Mouse (Mus musculus) neural tube, embryonic 13.5 days (tissue): ENCODE measurements around the gene Gsg1l. TPM values are rescaled to one million over a fixed set of nuclear protein-coding genes. Genes with fewer than 3 reads are reported as not detected.
A peak's percentile ranks its signal among the peaks of the same experiment; 100 is the strongest.

Experiments
- ATAC-seq: fragments of 200-750 bp; cut with Nextera tagmentation; 2 replicates; pipeline ENCODE4 v1.8.0; 2017; ENCODE audit warnings: low read depth, mild to moderate bottlenecking, moderate TSS enrichment, moderate library complexity
- H3K27ac ChIP-seq: fragments of 300-500 bp; sonication (generic); replicated peaks from 2 replicates; pipeline ENCODE4 v1.5.1; 2015; ENCODE audit warnings: moderate library complexity, mild to moderate bottlenecking, inconsistent platforms
- H3K27me3 ChIP-seq: fragments of 300-500 bp; sonication (generic); 2 replicates; pipeline ENCODE4 v1.6.1; 2015; ENCODE audit warnings: mild to moderate bottlenecking, inconsistent platforms
- H3K36me3 ChIP-seq: fragments of 300-500 bp; sonication (generic); 2 replicates; pipeline ENCODE4 v1.6.1; 2015; ENCODE audit warnings: mild to moderate bottlenecking, inconsistent platforms
- H3K4me1 ChIP-seq: fragments of 300-500 bp; sonication (generic); replicated peaks from 2 replicates; pipeline ENCODE4 v1.6.1; 2015; ENCODE audit warnings: inconsistent platforms
- H3K4me2 ChIP-seq: fragments of 300-500 bp; sonication (generic); 2 replicates; pipeline ENCODE4 v1.6.1; 2015; ENCODE audit warnings: inconsistent platforms, mild to moderate bottlenecking, moderate library complexity
- H3K4me3 ChIP-seq: fragments of 300-500 bp; sonication (generic); 2 replicates; pipeline ENCODE4 v1.5.1; 2015; ENCODE audit warnings: mild to moderate bottlenecking, inconsistent platforms
- H3K9ac ChIP-seq: fragments of 300-500 bp; sonication (generic); 2 replicates; pipeline ENCODE4 v1.6.1; 2015; ENCODE audit warnings: moderate library complexity, mild to moderate bottlenecking, inconsistent platforms
- H3K9me3 ChIP-seq: fragments of 300-500 bp; sonication (generic); 2 replicates; pipeline ENCODE4 v1.6.1; 2016; ENCODE audit warnings: inconsistent platforms
- WGBS: fragments of 180-500 bp; shearing (Covaris S2); methylation state at CpG from one replicate; pipeline ENCODE4 v1.1.7; 2015; 5-methylcytosine and 5-hydroxymethylcytosine counted together
- polyA plus RNA-seq: library from polyadenylated mRNA; unstranded; fragments of >200 nt; fragmentation: Nextera tagmentation; extraction: Ambion mirVana; gene quantifications from 2 replicates; pipeline ENCODE4 v1.2.1, GENCODE M21; 2015

The Gsg1l gene
- polyA plus RNA-seq, 1 experiment from 2014 or later: 14.2 TPM

- Histone ChIP-seq H3K9me3 (no peaks in the 10 kb centered on the region), H3K4me3 (no peak overlapping the region), H3K36me3 (no peaks in the 10 kb centered on the region), H3K4me2 (no peak overlapping the region), H3K27me3 (no peaks in the 10 kb centered on the region), H3K4me1 (no peaks in the 10 kb centered on the region), H3K27ac (no peak overlapping the region), H3K9ac (no peak overlapping the region)
- no peak for ATAC-seq
- 96% methylated on average over 4 of the region's 4 CpGs for WGBS
These were observed 138.7 kb downstream of the Gsg1l start for GRCm38 (mm10) chr7:125943511-125943910.

- no peaks in the 10 kb centered on the region for H3K4me1 ChIP-seq
- H3K4me3 ChIP-seq: no peak overlapping the region
- ATAC-seq: no peak
- WGBS: 72% methylated on average over 6 of the region's 6 CpGs
- H3K9me3 ChIP-seq: no peaks in the 10 kb centered on the region
- H3K27me3 ChIP-seq: no peaks in the 10 kb centered on the region
- no peak overlapping the region for H3K4me2 ChIP-seq
- no peak overlapping the region for H3K27ac ChIP-seq
- H3K36me3 ChIP-seq: no peaks in the 10 kb centered on the region
- no peak overlapping the region for H3K9ac ChIP-seq
These were observed 139.7 kb downstream of the Gsg1l start for GRCm38 (mm10) chr7:125942365-125943090.

DNA sequence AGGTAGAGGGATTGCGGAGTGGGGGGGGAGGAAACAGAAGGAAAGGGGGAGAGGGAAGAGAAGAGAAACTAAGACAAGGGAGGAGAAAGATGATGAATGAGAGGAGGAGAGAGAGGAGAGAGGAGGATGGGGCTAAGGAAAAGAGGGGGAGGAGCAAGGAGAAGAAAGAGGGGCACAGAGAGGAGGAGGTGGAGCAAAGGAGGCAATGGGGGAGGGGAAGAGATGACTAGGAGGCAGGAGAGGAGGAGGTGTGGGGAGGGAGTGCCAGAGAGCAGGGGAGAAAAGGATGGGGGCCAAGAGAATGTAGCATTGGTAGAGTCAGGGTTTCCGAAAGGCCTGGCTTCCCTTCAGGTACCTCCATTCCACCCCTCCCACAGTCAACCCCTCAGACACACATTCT lies 147.9 kb downstream of the Gsg1l start:
- Histone ChIP-seq H3K36me3 (no peaks in the 10 kb centered on the region), H3K4me2 (no peak overlapping the region; the same call in 1 of the 2 replicates), H3K9ac (0 out of 2 replicates have a peak overlapping the region, but pooled peaks have one; percentile 13), H3K27ac (peak overlapping the region; percentile 63), H3K9me3 (no peaks in the 10 kb centered on the region), H3K27me3 (no peaks in the 10 kb centered on the region), H3K4me3 (no peak overlapping the region), H3K4me1 (peaks cover 48% of the 10 kb centered on the region)
- peak; percentile 16; the same call in 1 of the 2 replicates for ATAC-seq
- WGBS: 50% methylated on average over 2 of the region's 2 CpGs

DNA sequence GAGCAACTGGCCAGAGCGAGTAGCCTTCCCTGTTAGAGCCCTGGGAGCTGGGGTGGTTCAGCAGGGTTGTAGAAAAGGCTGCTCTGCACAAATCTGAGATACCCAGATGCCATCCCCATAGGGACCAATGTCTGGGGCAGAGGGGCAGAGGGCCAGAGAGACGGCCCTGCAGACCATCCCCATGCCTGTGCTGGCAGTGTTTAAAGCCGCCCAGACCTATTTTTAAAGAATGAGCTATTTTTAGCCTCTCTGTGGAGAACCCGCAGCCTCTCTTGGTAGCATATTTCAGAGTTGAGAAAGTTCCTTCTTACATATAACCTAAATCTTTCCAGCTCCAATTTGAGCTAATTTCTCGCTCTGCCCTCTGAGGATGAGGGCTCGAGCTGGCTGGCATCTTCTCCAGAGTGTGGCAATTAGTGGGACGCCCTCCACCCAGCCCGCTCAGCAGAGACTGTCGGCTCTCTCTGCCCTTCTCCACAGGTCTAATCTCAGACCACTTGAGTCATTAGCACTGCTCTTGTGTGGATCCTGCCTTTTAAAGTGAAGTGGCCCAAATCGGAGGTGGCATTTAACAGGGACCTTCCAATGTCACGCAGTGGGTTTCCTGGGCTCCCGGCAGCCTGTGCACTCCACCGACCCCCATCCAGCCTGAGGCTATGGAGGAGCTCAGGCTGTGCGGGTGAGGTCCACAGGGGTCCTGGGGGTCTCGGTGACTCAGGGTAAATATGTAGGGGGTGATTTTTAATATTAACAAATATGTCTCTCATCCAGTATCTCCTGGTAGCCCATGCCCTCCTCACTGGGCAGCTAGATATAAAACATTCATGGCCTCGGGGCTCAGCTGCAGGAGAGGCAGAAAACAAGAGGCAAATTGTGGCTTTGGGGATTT lies 148.6 kb downstream of the Gsg1l start:
- H3K9me3 ChIP-seq: no peaks in the 10 kb centered on the region
- H3K27ac ChIP-seq: peak overlapping the region; percentile 63; the same call in 1 of the 2 replicates
- H3K4me1 ChIP-seq: peaks cover 48% of the 10 kb centered on the region
- no peak overlapping the region; the same call in 1 of the 2 replicates for H3K4me2 ChIP-seq
- no peaks in the 10 kb centered on the region for H3K27me3 ChIP-seq
- H3K9ac ChIP-seq: 0 out of 2 replicates have a peak overlapping the region, but pooled peaks have one; percentile 13
- no peak for ATAC-seq
- WGBS: 26% methylated on average over 16 of the region's 16 CpGs
- H3K36me3 ChIP-seq: no peaks in the 10 kb centered on the region
- H3K4me3 ChIP-seq: no peak overlapping the region

- H3K27me3 ChIP-seq: no peaks in the 10 kb centered on the region
- no peak overlapping the region for H3K4me3 ChIP-seq
- H3K9me3 ChIP-seq: no peaks in the 10 kb centered on the region
- H3K4me1 ChIP-seq: peaks cover 48% of the 10 kb centered on the region
- no peaks in the 10 kb centered on the region for H3K36me3 ChIP-seq
- ATAC-seq: no peak
- H3K9ac ChIP-seq: no peak overlapping the region
- no peak overlapping the region for H3K4me2 ChIP-seq
- 45% methylated on average over 5 of the region's 5 CpGs for WGBS
- peak overlapping the region; percentile 64 for H3K27ac ChIP-seq
These were observed 150.6 kb downstream of the Gsg1l start for GRCm38 (mm10) chr7:125931602-125932001.

GRCm38 (mm10) chr7:125924044-125924443 lies 158.2 kb downstream of the Gsg1l start:
- no peak overlapping the region for H3K9ac ChIP-seq
- ATAC-seq: no peak
- 85% methylated on average over 5 of the region's 5 CpGs for WGBS
- H3K4me1 ChIP-seq: no peaks in the 10 kb centered on the region
- no peak overlapping the region for H3K27ac ChIP-seq
- no peaks in the 10 kb centered on the region for H3K9me3 ChIP-seq
- H3K4me3 ChIP-seq: no peak overlapping the region
- no peaks in the 10 kb centered on the region for H3K36me3 ChIP-seq
- no peak overlapping the region for H3K4me2 ChIP-seq
- H3K27me3 ChIP-seq: no peaks in the 10 kb centered on the region

DNA sequence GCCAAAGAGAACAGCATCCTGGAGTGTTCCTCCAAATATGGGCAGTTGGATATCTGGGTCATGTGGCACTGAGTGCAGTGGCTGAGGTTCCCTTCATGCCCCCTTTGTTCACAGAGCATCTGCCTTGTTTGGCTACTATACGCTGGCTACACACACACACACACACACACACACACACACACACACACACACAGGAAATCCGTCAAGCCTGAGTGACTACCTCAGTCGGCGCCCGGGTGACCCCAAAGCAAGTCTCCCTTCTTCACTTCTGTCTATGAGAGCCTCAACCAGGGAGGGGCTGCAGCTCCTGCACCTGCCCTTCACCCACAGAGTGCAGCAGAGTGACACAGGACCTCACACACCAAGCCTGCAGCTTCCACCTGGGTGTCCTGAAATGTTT lies 161.4 kb downstream of the Gsg1l start:
- 74% methylated on average over 5 of the region's 5 CpGs for whole genome bisulfite sequencing
- Histone ChIP-seq H3K4me3 (no peak overlapping the region), H3K9me3 (no peaks in the 10 kb centered on the region), H3K4me1 (no peaks in the 10 kb centered on the region), H3K4me2 (no peak overlapping the region), H3K36me3 (no peaks in the 10 kb centered on the region), H3K9ac (no peak overlapping the region), H3K27me3 (no peaks in the 10 kb centered on the region), H3K27ac (no peak overlapping the region)
- no peak for ATAC-seq

GRCm38 (mm10) chr7:125900386-125901161 lies 181.6 kb downstream of the Gsg1l start:
- H3K9me3 ChIP-seq: no peaks in the 10 kb centered on the region
- H3K27me3 ChIP-seq: no peaks in the 10 kb centered on the region
- no peak overlapping the region for H3K9ac ChIP-seq
- H3K4me2 ChIP-seq: no peak overlapping the region
- no peak for ATAC-seq
- H3K27ac ChIP-seq: no peak overlapping the region; the same call in 1 of the 2 replicates
- peaks cover 11% of the 10 kb centered on the region for H3K4me1 ChIP-seq
- H3K4me3 ChIP-seq: no peak overlapping the region
- H3K36me3 ChIP-seq: no peaks in the 10 kb centered on the region
- WGBS: 55% methylated on average over 13 of the region's 13 CpGs

DNA sequence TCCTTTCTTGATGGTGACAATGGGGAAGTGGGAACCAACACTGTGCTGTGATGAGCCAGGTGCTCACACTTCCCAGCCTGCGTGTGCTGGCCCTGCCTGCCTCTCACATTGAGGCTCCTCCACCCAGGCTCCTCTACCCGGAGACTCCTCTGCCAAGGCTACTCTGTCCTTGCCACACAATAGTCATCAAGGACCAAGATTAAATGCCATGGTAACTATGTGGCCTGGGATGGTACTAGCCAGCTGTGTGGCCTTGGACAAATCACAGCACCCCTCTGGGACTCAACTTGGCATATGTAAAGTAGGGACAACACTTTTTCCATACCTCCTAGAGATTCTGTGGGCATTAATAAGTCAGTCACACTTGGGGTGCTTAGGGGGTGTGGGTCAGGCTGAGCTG lies 182.3 kb downstream of the Gsg1l start:
- no peak overlapping the region for H3K4me3 ChIP-seq
- no peaks in the 10 kb centered on the region for H3K27me3 ChIP-seq
- H3K4me2 ChIP-seq: no peak overlapping the region
- H3K9me3 ChIP-seq: no peaks in the 10 kb centered on the region
- no peak for ATAC-seq
- peaks cover 11% of the 10 kb centered on the region for H3K4me1 ChIP-seq
- H3K36me3 ChIP-seq: no peaks in the 10 kb centered on the region
- 55% methylated on average over 2 of the region's 2 CpGs for WGBS
- no peak overlapping the region for H3K27ac ChIP-seq
- H3K9ac ChIP-seq: no peak overlapping the region

DNA sequence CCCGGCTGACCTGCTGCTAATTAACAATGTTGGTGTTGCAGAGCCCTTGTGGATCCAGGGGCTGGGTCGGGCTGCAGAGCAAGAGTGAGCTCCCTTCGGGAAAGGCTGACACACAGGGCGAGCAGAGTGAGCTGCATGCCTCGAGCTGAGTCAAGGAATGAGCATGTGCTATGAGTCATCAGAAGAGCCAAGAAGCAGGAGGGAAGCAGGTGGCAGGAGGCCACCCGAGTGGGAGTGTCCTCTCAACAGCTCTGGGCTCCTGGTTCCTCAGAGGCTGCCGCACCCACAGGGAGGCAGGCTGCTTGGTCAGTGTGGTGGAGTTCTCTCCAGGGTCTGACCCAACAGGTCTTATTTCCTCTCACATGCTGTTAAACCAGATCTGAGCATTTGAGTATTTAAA lies 183.2 kb downstream of the Gsg1l start:
- Histone ChIP-seq H3K9ac (no peak overlapping the region), H3K27ac (no peak overlapping the region), H3K9me3 (no peaks in the 10 kb centered on the region), H3K4me2 (no peak overlapping the region), H3K4me1 (peaks cover 11% of the 10 kb centered on the region), H3K27me3 (no peaks in the 10 kb centered on the region), H3K4me3 (no peak overlapping the region), H3K36me3 (no peaks in the 10 kb centered on the region)
- ATAC-seq: no peak
- 51% methylated on average over 7 of the region's 7 CpGs for WGBS

GRCm38 (mm10) chr7:125897059-125897458 lies 185.2 kb downstream of the Gsg1l start:
- Histone ChIP-seq H3K9me3 (no peaks in the 10 kb centered on the region), H3K4me3 (no peak overlapping the region), H3K27ac (no peak overlapping the region), H3K4me2 (no peak overlapping the region), H3K4me1 (peaks cover 11% of the 10 kb centered on the region), H3K36me3 (no peaks in the 10 kb centered on the region), H3K9ac (no peak overlapping the region), H3K27me3 (no peaks in the 10 kb centered on the region)
- 86% methylated on average over 4 of the region's 4 CpGs for WGBS
- ATAC-seq: no peak

GRCm38 (mm10) chr7:125893621-125894020 lies 188.6 kb downstream of the Gsg1l start:
- no peak overlapping the region for H3K4me3 ChIP-seq
- H3K36me3 ChIP-seq: no peaks in the 10 kb centered on the region
- no peaks in the 10 kb centered on the region for H3K9me3 ChIP-seq
- no peak overlapping the region for H3K27ac ChIP-seq
- no peak overlapping the region for H3K4me2 ChIP-seq
- peaks cover 3% of the 10 kb centered on the region for H3K4me1 ChIP-seq
- WGBS: 97% methylated on average over 5 of the region's 5 CpGs
- H3K9ac ChIP-seq: no peak overlapping the region
- H3K27me3 ChIP-seq: no peaks in the 10 kb centered on the region
- ATAC-seq: no peak
